Mouse (Mus musculus) stomach, embryonic 16.5 days (tissue): ENCODE measurements around the gene 9530053A07Rik. TPM values are rescaled to one million over a fixed set of nuclear protein-coding genes. Genes with fewer than 3 reads are reported as not detected.
"Not testable (repeated sequence)": the region's sequence is repeated elsewhere in the genome, so short reads cannot be mapped to it uniquely, and the experiment has no call there.

Source experiments
- ATAC-seq: fragments of 200-750 bp; cut with Nextera tagmentation; 2 replicates; pipeline ENCODE4 v1.8.0; 2017; ENCODE audit warnings: moderate number of reproducible peaks, moderate TSS enrichment; ENCODE audit not compliant: insufficient read depth, low FRiP score
- H3K27ac ChIP-seq: fragments of 300-500 bp; sonication (generic); 2 replicates; pipeline ENCODE4 v1.5.1; 2014; ENCODE audit warnings: low read length
- H3K27me3 ChIP-seq: fragments of 300-500 bp; sonication (generic); 2 replicates; pipeline ENCODE4 v1.6.1; 2014; ENCODE audit warnings: low read length, control low read depth, mixed read lengths; ENCODE audit not compliant: control insufficient read depth, insufficient read depth
- H3K36me3 ChIP-seq: fragments of 300-500 bp; sonication (generic); 2 replicates; pipeline ENCODE4 v1.6.1; 2014; ENCODE audit warnings: low read length; ENCODE audit not compliant: control insufficient read depth, insufficient read depth
- H3K4me1 ChIP-seq: fragments of 300-500 bp; sonication (generic); 2 replicates; pipeline ENCODE4 v1.6.1; 2014; ENCODE audit warnings: low read length, control low read depth, mixed read lengths; ENCODE audit not compliant: control insufficient read depth, insufficient read depth
- H3K4me2 ChIP-seq: fragments of 300-500 bp; sonication (generic); 2 replicates; pipeline ENCODE4 v1.6.1; 2014; ENCODE audit warnings: low read depth, low read length, mixed read lengths
- H3K4me3 ChIP-seq: fragments of 300-500 bp; sonication (generic); replicated peaks from 2 replicates; pipeline ENCODE4 v1.5.1; 2014; ENCODE audit warnings: mild to moderate bottlenecking, low read length
- H3K9ac ChIP-seq: fragments of 300-500 bp; sonication (generic); 2 replicates; pipeline ENCODE4 v1.6.1; 2014; ENCODE audit warnings: low read length
- H3K9me3 ChIP-seq: fragments of 300-500 bp; sonication (generic); replicated peaks from 2 replicates; pipeline ENCODE4 v1.6.1; 2016; ENCODE audit warnings: low read length, control low read depth; ENCODE audit not compliant: control insufficient read depth
- WGBS: fragments of 180-500 bp; shearing (Covaris S2); extraction: QIAGEN DNeasy Blood & Tissue Kit; methylation state at CpG from one replicate; pipeline ENCODE4 v1.1.7; 2014; 5-methylcytosine and 5-hydroxymethylcytosine counted together
- polyA plus RNA-seq: library from polyadenylated mRNA; unstranded; fragments of >200 nt; fragmentation: Nextera tagmentation; extraction: Ambion mirVana; gene quantifications from 2 replicates; pipeline ENCODE4 v1.2.1, GENCODE M21; 2015

Gene 9530053A07Rik
- 0.03 and 0.04 TPM in 2 replicates for polyA plus RNA-seq

DNA sequence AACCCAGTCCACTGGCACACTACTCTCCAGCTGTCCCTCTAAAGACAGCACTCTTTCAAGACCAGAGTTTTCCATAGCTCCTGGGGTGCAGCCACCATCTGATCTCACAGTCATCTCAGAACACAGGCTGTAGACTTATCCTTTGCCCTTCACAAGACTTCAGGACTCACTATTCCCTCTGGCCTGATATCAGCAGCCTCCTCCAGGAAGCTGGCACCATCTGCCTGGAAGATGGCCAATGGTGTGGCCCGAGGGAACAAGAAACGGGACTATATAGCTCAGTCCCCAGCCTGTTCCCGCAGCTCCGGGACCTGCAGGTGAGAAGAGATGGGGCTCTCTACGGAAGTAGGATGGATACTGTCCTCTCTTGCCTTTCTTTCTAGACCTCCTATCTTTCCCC is at the start of gene 9530053A07Rik:
TSS of gene 9530053A07Rik (plus strand) at position 301 of the 400 bp plus-strand sequence.
- no peak for ATAC-seq
- Histone ChIP-seq H3K4me1 (no peaks in the 10 kb centered on the region), H3K4me2 (no peak within 1 kb of the TSS), H3K27ac (no peak within 1 kb of the TSS), H3K36me3 (no peaks in the 10 kb centered on the region), H3K27me3 (no peaks in the 10 kb centered on the region), H3K9ac (no peak within 1 kb of the TSS), H3K9me3 (no peaks in the 10 kb centered on the region), H3K4me3 (no peak within 1 kb of the TSS)
- WGBS, result 80% methylated on average over 5 of the region's 5 CpGs

- Histone ChIP-seq H3K27ac (no peak overlapping the region), H3K4me3 (no peak overlapping the region), H3K9me3 (no peaks in the 10 kb centered on the region), H3K27me3 (no peaks in the 10 kb centered on the region), H3K4me1 (no peaks in the 10 kb centered on the region), H3K36me3 (no peaks in the 10 kb centered on the region), H3K9ac (no peak overlapping the region), H3K4me2 (no peak overlapping the region)
- WGBS, result 72% methylated on average over 7 of the region's 7 CpGs
- no peak for ATAC-seq
Observed at GRCm38 (mm10) chr7:28084215-28084614, 45.1 kb upstream of the 9530053A07Rik start.

- H3K4me2 ChIP-seq, result no peak overlapping the region
- 81% methylated on average over 16 of the region's 16 CpGs for WGBS
- no peak overlapping the region for H3K27ac ChIP-seq
- no peak overlapping the region for H3K4me3 ChIP-seq
- no peaks in the 10 kb centered on the region for H3K27me3 ChIP-seq
- H3K9ac ChIP-seq, result no peak overlapping the region
- H3K4me1 ChIP-seq, result no peaks in the 10 kb centered on the region
- no peak for ATAC-seq
- H3K9me3 ChIP-seq, result no peaks in the 10 kb centered on the region
- H3K36me3 ChIP-seq, result no peaks in the 10 kb centered on the region
Observed at GRCm38 (mm10) chr7:28086236-28086635, 43.0 kb upstream of the 9530053A07Rik start.

GRCm38 (mm10) chr7:28093541-28093940 is 35.7 kb upstream of the 9530053A07Rik start:
- Histone ChIP-seq H3K4me3 (no peak overlapping the region), H3K4me2 (no peak overlapping the region), H3K9ac (no peak overlapping the region), H3K4me1 (no peaks in the 10 kb centered on the region), H3K9me3 (no peaks in the 10 kb centered on the region), H3K27me3 (no peaks in the 10 kb centered on the region), H3K36me3 (no peaks in the 10 kb centered on the region), H3K27ac (no peak overlapping the region)
- ATAC-seq, result no peak
- WGBS, result 45% methylated on average over 11 of the region's 11 CpGs

- no peak overlapping the region for H3K27ac ChIP-seq
- WGBS, result 93% methylated on average over 16 of the region's 16 CpGs
- no peak overlapping the region for H3K9ac ChIP-seq
- H3K27me3 ChIP-seq, result no peaks in the 10 kb centered on the region
- ATAC-seq, result no peak
- peaks cover 4% of the 10 kb centered on the region; the same call in 1 of the 2 replicates for H3K9me3 ChIP-seq
- no peaks in the 10 kb centered on the region for H3K4me1 ChIP-seq
- H3K4me3 ChIP-seq, result no peak overlapping the region
- H3K36me3 ChIP-seq, result no peaks in the 10 kb centered on the region
- no peak overlapping the region for H3K4me2 ChIP-seq
Observed at GRCm38 (mm10) chr7:28099101-28099500, 30.2 kb upstream of the 9530053A07Rik start.

DNA sequence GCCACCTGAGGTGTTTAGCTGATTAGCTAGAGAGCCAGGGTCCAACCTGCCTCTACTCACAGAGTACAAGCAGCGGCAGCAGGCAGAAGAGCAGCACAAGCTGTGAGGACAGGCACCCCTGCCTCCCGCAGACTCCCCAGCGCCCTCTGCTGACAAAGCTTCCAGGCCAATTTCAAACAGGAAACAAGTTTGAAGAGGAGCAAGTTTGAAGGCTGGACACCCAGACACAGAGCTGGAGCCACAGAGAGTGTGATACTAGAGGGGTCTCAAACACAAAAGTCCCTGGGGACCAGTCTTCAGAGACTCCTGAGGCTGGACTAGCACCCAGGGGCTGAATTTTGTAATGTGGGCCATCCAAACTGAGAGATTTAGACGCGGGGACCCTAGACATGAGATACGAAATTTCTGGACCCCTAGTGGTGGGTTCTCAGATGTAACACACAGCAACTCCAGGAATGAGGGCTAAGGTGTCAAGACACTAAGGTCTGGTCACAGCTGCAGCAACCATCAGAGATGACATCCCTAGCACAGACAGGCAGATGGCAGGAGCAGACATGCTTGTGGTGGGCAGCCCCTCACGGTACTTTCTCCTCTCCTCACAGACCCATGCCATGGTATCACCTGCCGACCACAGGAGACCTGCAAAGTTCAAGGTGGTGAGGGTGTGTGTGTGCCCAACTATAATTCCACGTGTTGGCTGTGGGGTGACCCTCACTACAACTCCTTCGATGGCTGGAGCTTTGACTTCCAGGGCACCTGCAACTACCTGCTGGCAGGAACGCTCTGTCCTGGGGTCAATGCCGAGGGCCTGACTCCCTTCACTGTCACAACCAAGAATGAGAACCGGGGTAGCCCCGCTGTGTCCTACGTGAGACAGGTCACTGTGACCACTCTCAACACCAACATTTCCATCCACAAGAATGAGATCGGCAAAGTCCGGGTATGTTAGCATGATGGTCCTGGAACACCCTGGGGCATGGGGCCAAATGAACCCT is 28.4 kb upstream of the 9530053A07Rik start:
- Histone ChIP-seq H3K9me3 (peaks cover 4% of the 10 kb centered on the region; the same call in 1 of the 2 replicates), H3K27me3 (no peaks in the 10 kb centered on the region), H3K9ac (no peak overlapping the region), H3K4me1 (no peaks in the 10 kb centered on the region), H3K4me2 (no peak overlapping the region), H3K4me3 (no peak overlapping the region), H3K27ac (no peak overlapping the region), H3K36me3 (no peaks in the 10 kb centered on the region)
- WGBS, result 65% methylated on average over 17 of the region's 17 CpGs
- ATAC-seq, result no peak

GRCm38 (mm10) chr7:28102936-28103335 is 26.3 kb upstream of the 9530053A07Rik start:
- not testable (repeated sequence) for H3K4me2 ChIP-seq, H3K4me1 ChIP-seq, H3K9me3 ChIP-seq, H3K36me3 ChIP-seq, H3K27ac ChIP-seq, H3K9ac ChIP-seq, H3K27me3 ChIP-seq, H3K4me3 ChIP-seq, ATAC-seq
- 45% methylated on average over 4 of the region's 5 CpGs for WGBS

GRCm38 (mm10) chr7:28104670-28105069 is 24.6 kb upstream of the 9530053A07Rik start:
- no peaks in the 10 kb centered on the region for H3K9me3 ChIP-seq
- H3K4me3 ChIP-seq, result peak overlapping the region; percentile 24
- H3K4me2 ChIP-seq, result peak overlapping the region; percentile 48
- no peaks in the 10 kb centered on the region for H3K27me3 ChIP-seq
- no peaks in the 10 kb centered on the region for H3K36me3 ChIP-seq
- WGBS, result 5% methylated on average over 23 of the region's 23 CpGs
- peak overlapping the region; percentile 60 for H3K9ac ChIP-seq
- ATAC-seq, result peak; percentile 81
- no peak overlapping the region for H3K27ac ChIP-seq
- H3K4me1 ChIP-seq, result no peaks in the 10 kb centered on the region

GRCm38 (mm10) chr7:28106241-28106640 is 23.0 kb upstream of the 9530053A07Rik start:
- Histone ChIP-seq H3K9ac (no peak overlapping the region), H3K27me3 (no peaks in the 10 kb centered on the region), H3K9me3 (no peaks in the 10 kb centered on the region), H3K4me2 (no peak overlapping the region), H3K4me3 (no peak overlapping the region), H3K36me3 (no peaks in the 10 kb centered on the region), H3K27ac (no peak overlapping the region), H3K4me1 (no peaks in the 10 kb centered on the region)
- ATAC-seq, result no peak
- 90% methylated on average over 11 of the region's 11 CpGs for WGBS
